Mouse (Mus musculus) midbrain, embryonic 12.5 days (tissue): Measurements from ENCODE around the gene Cdyl. TPM values are rescaled to one million over a fixed set of nuclear protein-coding genes. Genes with fewer than 3 reads are reported as not detected.

Source experiments
- ATAC-seq: fragments of 200-750 bp; cut with Nextera tagmentation; 2 replicates; pipeline ENCODE4 v1.8.0; 2017; ENCODE audit warnings: low read depth, moderate TSS enrichment, moderate library complexity; ENCODE audit not compliant: low FRiP score
- H3K27ac ChIP-seq: fragments of 300-500 bp; sonication (generic); replicated peaks from 2 replicates; pipeline ENCODE4 v1.5.1; 2016; ENCODE audit warnings: mild to moderate bottlenecking
- H3K27me3 ChIP-seq: fragments of 300-500 bp; sonication (generic); 2 replicates; pipeline ENCODE4 v1.6.1; 2016; ENCODE audit warnings: mild to moderate bottlenecking
- H3K36me3 ChIP-seq: fragments of 300-500 bp; sonication (generic); 2 replicates; pipeline ENCODE4 v1.6.1; 2016
- H3K4me1 ChIP-seq: fragments of 300-500 bp; sonication (generic); 2 replicates; pipeline ENCODE4 v1.6.1; 2016
- H3K4me2 ChIP-seq: fragments of 300-500 bp; sonication (generic); replicated peaks from 2 replicates; pipeline ENCODE4 v1.6.1; 2016; ENCODE audit warnings: mild to moderate bottlenecking, moderate library complexity
- H3K4me3 ChIP-seq: fragments of 300-500 bp; sonication (generic); 2 replicates; pipeline ENCODE4 v1.5.1; 2016; ENCODE audit warnings: mild to moderate bottlenecking
- H3K9ac ChIP-seq: fragments of 300-500 bp; sonication (generic); replicated peaks from 2 replicates; pipeline ENCODE4 v1.6.1; 2016; ENCODE audit warnings: mild to moderate bottlenecking, moderate library complexity
- H3K9me3 ChIP-seq: fragments of 300-500 bp; sonication (generic); 2 replicates; pipeline ENCODE4 v1.6.1; 2016; ENCODE audit warnings: mild to moderate bottlenecking
- WGBS: fragments of 180-500 bp; shearing (Covaris S2); methylation state at CpG from one replicate; pipeline ENCODE4 v1.1.7; 2016; 5-methylcytosine and 5-hydroxymethylcytosine counted together
- polyA plus RNA-seq: library from polyadenylated mRNA; unstranded; fragments of >200 nt; fragmentation: Nextera tagmentation; extraction: Ambion mirVana; gene quantifications from 2 replicates; pipeline ENCODE4 v1.2.1, GENCODE M21; 2016

The Cdyl gene
- polyA plus RNA-seq, 1 experiment from 2014 or later = 12.5 TPM

DNA sequence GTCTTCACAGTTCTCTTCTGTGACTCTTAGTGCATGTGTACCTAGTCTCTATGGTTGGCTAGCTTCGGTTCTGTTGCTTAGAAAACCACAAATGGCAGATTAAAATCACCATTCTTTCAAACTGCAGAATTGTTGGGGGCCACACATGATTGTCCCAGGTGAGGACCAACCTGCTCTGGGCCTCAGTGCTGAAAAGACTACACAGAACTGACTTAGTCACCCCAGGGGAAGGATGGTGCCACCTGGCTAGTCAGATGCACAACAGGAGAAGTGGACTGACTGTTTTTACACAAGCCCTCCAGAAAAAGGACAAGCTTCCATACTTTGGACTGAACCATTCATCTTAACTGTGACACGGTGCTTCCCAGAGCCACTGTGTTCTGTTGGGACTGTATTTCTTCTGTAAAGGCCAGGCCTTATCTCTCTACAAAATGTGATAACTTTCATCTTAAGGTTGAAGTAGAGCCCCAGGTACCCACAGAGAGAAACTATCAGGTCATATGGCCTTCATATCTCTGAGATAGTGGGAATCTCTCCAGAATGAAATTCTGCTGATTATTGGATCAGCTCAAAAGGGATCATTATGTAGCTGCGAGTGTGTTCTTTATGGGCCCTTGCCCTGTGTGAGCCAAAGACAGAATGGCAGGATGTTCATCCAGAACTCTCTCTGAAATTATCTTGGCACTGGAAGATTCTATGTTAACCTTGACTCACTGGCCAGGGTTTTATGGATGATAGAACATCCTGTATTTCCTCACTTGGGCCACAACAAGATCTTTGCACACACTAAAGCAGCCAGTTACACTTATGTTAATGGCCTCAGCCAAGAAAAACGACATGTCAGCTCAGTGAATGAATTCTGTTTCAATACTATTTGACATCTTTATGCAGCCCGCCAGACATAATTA lies 149.9 kb downstream of the Cdyl start:
- H3K4me2 ChIP-seq = no peak overlapping the region
- no peak overlapping the region for H3K4me3 ChIP-seq
- no peaks in the 10 kb centered on the region for H3K36me3 ChIP-seq
- no peak overlapping the region for H3K27ac ChIP-seq
- no peaks in the 10 kb centered on the region for H3K27me3 ChIP-seq
- no peak for ATAC-seq
- H3K9ac ChIP-seq = no peak overlapping the region
- WGBS = 77% methylated on average over 5 of the region's 5 CpGs
- H3K9me3 ChIP-seq = 0 out of 2 replicates have a peak, but pooled peaks cover 2% of the 10 kb centered on the region
- H3K4me1 ChIP-seq = peaks cover 19% of the 10 kb centered on the region

DNA sequence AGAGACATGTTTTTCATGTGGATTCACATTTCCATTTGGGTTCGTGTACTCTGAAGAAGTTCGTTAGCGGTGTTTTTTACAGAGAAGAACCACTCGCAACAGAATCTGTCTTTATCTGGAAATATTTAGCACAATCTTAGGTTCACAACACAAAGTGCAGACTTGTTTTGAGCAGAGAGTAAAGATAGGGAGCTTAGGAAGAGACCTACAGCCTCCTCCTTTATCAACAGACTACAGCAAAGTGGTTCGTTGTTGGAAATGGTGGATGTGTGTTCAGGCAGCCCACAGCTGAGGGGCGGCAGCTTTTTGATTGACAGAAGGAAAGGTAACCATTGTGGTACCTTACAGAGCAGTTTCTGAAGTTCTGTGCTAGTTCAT lies 150.5 kb downstream of the Cdyl start:
- peaks cover 19% of the 10 kb centered on the region for H3K4me1 ChIP-seq
- 78% methylated on average over 6 of the region's 6 CpGs for WGBS
- no peak overlapping the region for H3K4me3 ChIP-seq
- no peak overlapping the region for H3K4me2 ChIP-seq
- H3K27me3 ChIP-seq = no peaks in the 10 kb centered on the region
- H3K9me3 ChIP-seq = no peaks in the 10 kb centered on the region
- ATAC-seq = no peak
- H3K9ac ChIP-seq = no peak overlapping the region
- no peaks in the 10 kb centered on the region for H3K36me3 ChIP-seq
- H3K27ac ChIP-seq = no peak overlapping the region

DNA sequence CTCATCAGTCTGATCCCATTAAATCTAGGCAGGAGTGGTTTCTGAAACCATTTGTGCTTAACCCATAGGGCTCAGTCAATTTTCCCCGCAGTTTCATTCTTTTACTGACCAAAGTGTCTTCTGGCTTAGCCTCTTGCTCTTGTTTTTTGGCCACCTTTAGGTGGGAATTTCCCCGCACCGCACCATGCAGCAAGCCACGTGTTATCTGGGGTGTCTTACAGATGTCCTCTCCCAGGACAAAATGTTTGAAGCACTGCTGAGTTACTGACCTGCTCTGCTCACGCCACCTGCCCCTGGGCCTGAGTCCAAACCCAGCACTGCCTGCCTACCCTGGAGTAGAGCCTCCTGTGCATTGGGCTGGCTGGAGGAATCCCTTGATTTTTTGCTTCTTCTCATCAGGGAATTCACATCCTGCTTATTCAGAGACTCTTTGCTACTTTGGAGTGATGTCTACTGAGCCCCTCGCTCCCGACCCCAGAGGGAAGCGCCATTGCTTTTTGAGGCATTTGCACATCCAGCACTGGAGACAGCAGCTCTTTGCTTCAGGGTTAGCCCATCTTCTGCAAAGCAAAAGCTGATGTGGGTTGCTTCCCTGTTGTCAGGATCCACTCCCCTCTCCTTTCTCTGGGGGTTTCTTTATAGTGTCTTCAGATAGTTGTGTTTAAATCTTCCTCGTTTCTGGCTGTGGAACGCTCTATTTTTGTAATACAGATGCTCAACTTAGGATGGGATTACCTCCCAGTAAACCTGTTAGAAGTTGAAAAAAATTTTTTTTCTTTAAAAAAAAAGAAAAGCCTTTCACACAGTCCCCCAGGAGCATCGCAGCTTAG lies 151.9 kb downstream of the Cdyl start:
- Histone ChIP-seq H3K9ac (no peak overlapping the region), H3K36me3 (peaks cover 8% of the 10 kb centered on the region), H3K27ac (no peak overlapping the region), H3K4me1 (peaks cover 19% of the 10 kb centered on the region), H3K4me2 (no peak overlapping the region), H3K27me3 (no peaks in the 10 kb centered on the region), H3K9me3 (no peaks in the 10 kb centered on the region), H3K4me3 (no peak overlapping the region)
- WGBS = 62% methylated on average over 11 of the region's 11 CpGs
- no peak for ATAC-seq

DNA sequence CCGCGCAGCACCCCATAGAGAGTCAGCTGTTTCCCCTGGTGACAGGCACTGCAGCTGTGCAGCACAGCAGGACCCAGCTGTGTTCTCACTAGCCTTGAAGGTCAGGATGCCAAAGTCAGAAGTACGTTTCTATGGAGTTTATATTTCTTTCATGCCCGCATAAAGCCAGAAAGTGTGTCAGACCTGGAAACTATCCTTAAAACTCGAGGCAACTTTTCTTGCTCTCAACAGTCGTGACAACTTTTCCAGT lies 152.5 kb downstream of the Cdyl start:
- Histone ChIP-seq H3K36me3 (peaks cover 13% of the 10 kb centered on the region), H3K9me3 (no peaks in the 10 kb centered on the region), H3K27me3 (no peaks in the 10 kb centered on the region), H3K4me2 (no peak overlapping the region), H3K4me3 (no peak overlapping the region), H3K27ac (no peak overlapping the region), H3K9ac (no peak overlapping the region), H3K4me1 (peaks cover 19% of the 10 kb centered on the region)
- no peak for ATAC-seq
- WGBS = 50% methylated on average over 6 of the region's 6 CpGs

DNA sequence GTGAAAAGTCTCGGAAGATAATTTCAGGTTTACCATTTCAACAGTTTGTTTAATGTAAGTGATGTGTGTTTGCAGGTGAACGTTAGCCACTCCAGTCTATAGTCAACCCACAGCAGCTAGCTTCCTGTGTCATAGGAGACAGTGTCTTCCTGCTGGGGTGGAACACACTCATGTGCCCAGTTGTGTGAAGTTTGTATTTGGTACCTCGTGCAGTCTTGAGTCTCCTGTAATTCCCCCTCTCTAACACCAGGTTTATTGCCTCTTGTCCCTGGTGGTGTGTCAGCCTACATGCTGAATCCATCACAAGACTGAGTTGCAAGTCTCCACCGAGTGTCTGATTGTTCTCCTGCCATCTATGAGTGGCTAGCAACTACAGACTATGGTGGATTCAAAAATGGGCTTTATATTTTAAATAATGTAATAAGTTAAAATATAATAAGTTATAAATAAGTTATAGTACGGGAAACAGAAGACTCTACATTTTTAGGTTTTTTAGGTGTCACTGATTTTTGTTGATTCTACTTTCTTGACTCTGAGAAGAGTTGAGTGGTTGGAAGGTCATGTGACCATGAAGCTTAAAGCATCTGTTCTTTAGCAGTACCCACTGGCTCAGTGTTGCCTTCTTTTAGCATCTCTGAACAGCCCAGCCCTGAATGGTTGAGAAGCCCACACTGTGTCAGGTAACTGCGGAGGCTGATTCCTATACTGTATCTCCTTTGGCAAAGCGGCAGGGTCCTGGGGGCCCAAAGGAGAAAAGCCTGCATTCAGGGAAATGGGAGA lies 153.9 kb downstream of the Cdyl start:
- WGBS = 87% methylated on average over 7 of the region's 7 CpGs
- peaks cover 26% of the 10 kb centered on the region for H3K36me3 ChIP-seq
- peaks cover 19% of the 10 kb centered on the region for H3K4me1 ChIP-seq
- H3K27ac ChIP-seq = no peak overlapping the region
- no peak overlapping the region for H3K9ac ChIP-seq
- H3K4me2 ChIP-seq = no peak overlapping the region
- H3K27me3 ChIP-seq = no peaks in the 10 kb centered on the region
- ATAC-seq = no peak
- H3K9me3 ChIP-seq = no peaks in the 10 kb centered on the region
- H3K4me3 ChIP-seq = no peak overlapping the region

DNA sequence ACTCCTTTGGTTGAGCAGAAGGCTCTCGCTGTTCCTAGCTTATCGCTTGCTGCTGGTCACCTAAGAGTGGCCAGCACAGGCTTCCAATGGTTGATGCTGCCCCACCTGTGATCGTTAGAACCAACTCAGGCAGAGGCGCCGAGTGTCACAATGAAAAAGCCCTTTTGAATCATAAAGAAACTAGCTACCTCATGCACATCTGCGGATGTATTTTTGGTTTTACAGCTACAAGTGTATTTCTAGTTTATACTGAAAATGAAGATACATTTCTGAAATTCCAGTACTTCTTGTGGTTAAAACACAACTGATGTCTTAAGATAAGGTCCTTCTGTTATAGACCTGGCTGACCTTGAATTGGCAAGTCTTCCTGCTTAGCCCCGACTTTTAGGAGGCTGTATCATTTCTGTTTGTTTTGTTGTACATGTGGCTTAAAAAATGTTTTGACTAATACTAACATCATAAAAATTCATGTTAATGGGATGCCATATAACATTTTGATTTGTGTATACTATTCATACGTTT lies 155.6 kb downstream of the Cdyl start:
- no peak for ATAC-seq
- Histone ChIP-seq H3K4me1 (peaks cover 13% of the 10 kb centered on the region), H3K27ac (no peak overlapping the region), H3K9me3 (no peaks in the 10 kb centered on the region), H3K9ac (no peak overlapping the region), H3K36me3 (peaks cover 39% of the 10 kb centered on the region), H3K4me3 (no peak overlapping the region), H3K4me2 (no peak overlapping the region), H3K27me3 (no peaks in the 10 kb centered on the region)
- 94% methylated on average over 8 of the region's 8 CpGs for WGBS

DNA sequence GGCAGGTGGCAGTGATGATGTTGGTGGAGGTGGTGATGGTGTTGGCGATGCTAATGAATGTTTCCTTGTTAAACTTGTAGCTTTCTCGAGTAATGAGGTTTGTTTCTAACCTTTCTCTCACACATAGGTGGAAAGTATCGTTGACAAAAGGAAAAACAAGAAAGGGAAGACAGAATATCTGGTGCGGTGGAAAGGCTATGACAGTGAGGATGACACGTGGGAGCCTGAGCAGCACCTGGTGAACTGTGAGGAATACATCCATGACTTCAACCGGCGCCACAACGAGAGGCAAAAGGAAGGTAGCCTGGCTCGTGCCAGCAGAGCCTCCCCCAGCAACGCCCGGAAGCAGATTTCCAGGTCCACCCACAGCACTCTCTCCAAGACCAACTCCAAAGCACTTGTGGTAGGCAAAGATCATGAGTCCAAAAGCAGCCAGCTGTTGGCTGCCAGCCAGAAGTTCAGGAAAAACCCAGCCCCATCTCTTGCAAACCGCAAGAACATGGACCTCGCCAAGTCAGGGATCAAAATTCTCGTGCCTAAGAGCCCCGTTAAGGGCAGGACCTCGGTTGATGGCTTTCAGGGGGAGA lies 156.2 kb downstream of the Cdyl start:
- ATAC-seq = no peak
- no peak overlapping the region for H3K9ac ChIP-seq
- H3K4me3 ChIP-seq = no peak overlapping the region
- H3K4me1 ChIP-seq = peaks cover 13% of the 10 kb centered on the region
- H3K4me2 ChIP-seq = no peak overlapping the region
- H3K27ac ChIP-seq = no peak overlapping the region
- WGBS = 93% methylated on average over 16 of the region's 16 CpGs
- no peaks in the 10 kb centered on the region for H3K27me3 ChIP-seq
- no peaks in the 10 kb centered on the region for H3K9me3 ChIP-seq
- H3K36me3 ChIP-seq = peaks cover 39% of the 10 kb centered on the region

DNA sequence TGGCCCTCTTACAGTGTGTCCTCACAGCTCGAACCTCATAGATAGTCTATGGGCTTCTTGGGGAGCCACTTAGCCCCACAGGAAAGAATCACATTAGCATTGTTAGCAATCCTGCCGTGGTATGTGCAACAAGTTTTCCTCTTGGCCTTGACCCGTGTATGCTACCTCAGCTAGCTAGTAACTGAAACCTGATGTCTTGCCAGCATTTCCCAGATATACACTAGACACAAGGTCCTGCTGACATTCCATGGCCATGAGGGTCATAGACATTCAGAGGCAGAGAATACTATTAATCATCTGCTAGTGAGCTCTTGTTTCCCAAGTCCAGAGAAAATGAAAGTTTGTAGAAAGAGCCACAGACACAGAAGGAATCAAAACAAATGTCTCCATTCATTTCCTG lies 158.0 kb downstream of the Cdyl start:
- Histone ChIP-seq H3K36me3 (peaks cover 39% of the 10 kb centered on the region), H3K27me3 (no peaks in the 10 kb centered on the region), H3K9ac (no peak overlapping the region), H3K4me2 (no peak overlapping the region), H3K27ac (no peak overlapping the region), H3K4me3 (no peak overlapping the region), H3K4me1 (no peaks in the 10 kb centered on the region), H3K9me3 (no peaks in the 10 kb centered on the region)
- 89% methylated on average over 3 of the region's 3 CpGs for WGBS
- no peak for ATAC-seq

DNA sequence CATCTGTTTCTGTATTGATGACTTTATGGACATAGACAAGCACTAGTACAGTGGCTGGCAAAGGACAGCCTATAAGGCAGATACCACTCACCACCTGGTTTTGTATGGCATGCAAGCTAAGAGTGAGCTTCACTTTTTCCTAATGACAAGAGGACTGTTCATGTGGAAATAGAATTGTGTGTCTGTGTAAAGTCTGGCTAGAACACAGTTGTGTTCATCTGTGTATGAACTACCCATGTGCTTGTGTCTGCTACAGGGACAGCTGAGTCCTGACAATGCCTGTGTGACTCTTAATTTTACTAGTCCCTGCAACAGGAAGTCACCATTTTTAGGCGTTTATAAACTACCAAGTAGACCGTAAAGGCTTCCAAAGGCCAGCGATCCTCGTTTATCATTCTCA lies 158.4 kb downstream of the Cdyl start:
- 97% methylated on average over 4 of the region's 4 CpGs for WGBS
- Histone ChIP-seq H3K4me2 (no peak overlapping the region), H3K4me1 (no peaks in the 10 kb centered on the region), H3K4me3 (no peak overlapping the region), H3K9me3 (no peaks in the 10 kb centered on the region), H3K36me3 (peaks cover 39% of the 10 kb centered on the region), H3K9ac (no peak overlapping the region), H3K27ac (no peak overlapping the region), H3K27me3 (no peaks in the 10 kb centered on the region)
- ATAC-seq = no peak

DNA sequence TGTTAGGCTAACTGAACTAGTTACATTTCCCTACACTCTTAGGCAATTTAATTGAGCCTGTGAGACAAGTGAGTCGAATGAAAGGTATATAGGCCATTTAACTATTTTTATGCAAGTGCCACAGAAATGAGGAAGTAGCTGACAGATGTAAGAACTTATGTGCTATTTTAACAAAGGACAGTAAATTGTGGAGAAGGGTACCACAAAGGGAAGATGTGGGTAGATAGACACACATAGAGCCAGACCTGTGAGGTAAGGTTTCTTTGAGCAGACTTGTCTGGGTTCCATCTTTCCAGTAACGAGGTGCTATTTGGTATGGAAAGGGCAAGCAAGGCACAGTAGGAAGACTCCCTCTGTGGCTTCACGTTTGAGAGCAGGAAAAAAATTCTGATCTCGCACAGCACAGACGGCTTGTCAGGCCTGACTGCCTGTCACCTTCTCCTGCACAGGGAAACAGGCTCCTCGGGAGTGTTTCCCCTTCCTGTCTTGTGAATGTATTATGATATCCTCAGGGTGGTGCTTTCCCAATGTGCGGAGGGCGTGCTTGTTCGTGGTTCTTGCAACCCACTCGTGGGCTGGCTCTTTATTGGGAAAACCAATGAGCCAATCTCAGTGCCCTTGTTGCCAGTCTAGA lies 162.3 kb downstream of the Cdyl start:
- no peak overlapping the region for H3K4me3 ChIP-seq
- H3K4me2 ChIP-seq = no peak overlapping the region
- no peaks in the 10 kb centered on the region for H3K27me3 ChIP-seq
- H3K4me1 ChIP-seq = no peaks in the 10 kb centered on the region
- 79% methylated on average over 10 of the region's 10 CpGs for WGBS
- no peak overlapping the region for H3K27ac ChIP-seq
- no peak overlapping the region for H3K9ac ChIP-seq
- no peak for ATAC-seq
- peaks cover 27% of the 10 kb centered on the region for H3K36me3 ChIP-seq
- H3K9me3 ChIP-seq = no peaks in the 10 kb centered on the region

DNA sequence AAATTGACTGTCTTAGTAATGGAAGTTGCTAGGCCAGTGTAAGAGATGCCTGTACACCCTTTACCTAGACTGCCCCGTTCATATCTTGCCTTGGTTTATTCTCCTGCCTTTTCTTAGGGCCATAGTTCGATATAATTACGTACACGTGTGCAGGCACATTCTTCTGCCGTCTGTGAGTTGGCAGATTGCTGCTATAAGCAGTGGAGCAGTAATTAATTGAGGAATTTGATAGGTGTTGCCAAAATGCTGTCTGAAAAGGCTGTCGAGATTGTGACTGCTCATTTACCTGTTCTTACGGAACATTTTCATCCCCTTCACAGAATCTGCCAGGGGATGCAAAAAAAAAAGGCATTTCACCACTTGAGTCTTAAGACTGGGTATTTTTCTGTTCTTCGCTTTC lies 163.2 kb downstream of the Cdyl start:
- Histone ChIP-seq H3K27me3 (no peaks in the 10 kb centered on the region), H3K9ac (no peak overlapping the region), H3K4me2 (no peak overlapping the region), H3K36me3 (peaks cover 20% of the 10 kb centered on the region), H3K4me3 (no peak overlapping the region), H3K27ac (no peak overlapping the region), H3K9me3 (no peaks in the 10 kb centered on the region), H3K4me1 (no peaks in the 10 kb centered on the region)
- ATAC-seq = no peak
- WGBS = 88% methylated on average over 8 of the region's 8 CpGs
